Mouse (Mus musculus) midbrain, embryonic 16.5 days (tissue): ENCODE results near the gene Ncl. TPM values are rescaled to one million over a fixed set of nuclear protein-coding genes. Genes with fewer than 3 reads are reported as not detected.

Source experiments
- ATAC-seq: fragments of 200-750 bp; cut with Nextera tagmentation; 2 replicates; pipeline ENCODE4 v1.8.0; 2017; ENCODE audit warnings: moderate TSS enrichment
- H3K27ac ChIP-seq: fragments of 300-500 bp; sonication (generic); 2 replicates; pipeline ENCODE4 v1.5.1; 2014; ENCODE audit warnings: mild to moderate bottlenecking, low read length, mixed read lengths
- H3K27me3 ChIP-seq: fragments of 300-500 bp; sonication (generic); 2 replicates; pipeline ENCODE4 v1.6.1; 2014; ENCODE audit warnings: low read depth, low read length, mixed read lengths; ENCODE audit not compliant: control insufficient read depth, insufficient read depth
- H3K36me3 ChIP-seq: fragments of 300-500 bp; sonication (generic); 2 replicates; pipeline ENCODE4 v1.6.1; 2014; ENCODE audit warnings: mild to moderate bottlenecking, low read length, moderate library complexity, mixed read lengths; ENCODE audit not compliant: control insufficient read depth, insufficient read depth
- H3K4me1 ChIP-seq: fragments of 300-500 bp; sonication (generic); 2 replicates; pipeline ENCODE4 v1.6.1; 2014; ENCODE audit warnings: mild to moderate bottlenecking, low read length, mixed read lengths; ENCODE audit not compliant: control insufficient read depth, insufficient read depth
- H3K4me2 ChIP-seq: fragments of 300-500 bp; sonication (generic); 2 replicates; pipeline ENCODE4 v1.6.1; 2014; ENCODE audit warnings: mild to moderate bottlenecking, low read length, mixed read lengths
- H3K4me3 ChIP-seq: fragments of 300-500 bp; sonication (generic); 2 replicates; pipeline ENCODE4 v1.5.1; 2014; ENCODE audit warnings: low read depth, mild to moderate bottlenecking, low read length, moderate library complexity, mixed read lengths
- H3K9ac ChIP-seq: fragments of 300-500 bp; sonication (generic); 2 replicates; pipeline ENCODE4 v1.6.1; 2014; ENCODE audit warnings: low read depth, low read length, mixed read lengths
- H3K9me3 ChIP-seq: fragments of 300-500 bp; sonication (generic); replicated peaks from 2 replicates; pipeline ENCODE4 v1.6.1; 2014; ENCODE audit warnings: mild to moderate bottlenecking, low read length, mixed read lengths; ENCODE audit not compliant: control insufficient read depth, poor library complexity, severe bottlenecking
- WGBS: fragments of 180-500 bp; shearing (Covaris S2); extraction: QIAGEN DNeasy Blood & Tissue Kit; methylation state at CpG from one replicate; pipeline ENCODE4 v1.1.7; 2014; 5-methylcytosine and 5-hydroxymethylcytosine counted together
- polyA plus RNA-seq: library from polyadenylated mRNA; unstranded; fragments of >200 nt; fragmentation: Nextera tagmentation; extraction: Ambion mirVana; gene quantifications from 2 replicates; pipeline ENCODE4 v1.2.1, GENCODE M21; 2015

The Ncl gene
- polyA plus RNA-seq, 1 experiment from 2014 or later = 195 TPM

- Histone ChIP-seq H3K4me3 (no peak overlapping the region), H3K4me2 (no peak overlapping the region), H3K9ac (no peak overlapping the region), H3K27ac (no peak overlapping the region), H3K9me3 (no peaks in the 10 kb centered on the region), H3K4me1 (no peaks in the 10 kb centered on the region), H3K27me3 (no peaks in the 10 kb centered on the region), H3K36me3 (no peaks in the 10 kb centered on the region)
- ATAC-seq = no peak
- 81% methylated on average over 4 of the region's 4 CpGs for WGBS
Measured at GRCm38 (mm10) chr1:86368086-86368485, 8.9 kb upstream of the Ncl start.

DNA sequence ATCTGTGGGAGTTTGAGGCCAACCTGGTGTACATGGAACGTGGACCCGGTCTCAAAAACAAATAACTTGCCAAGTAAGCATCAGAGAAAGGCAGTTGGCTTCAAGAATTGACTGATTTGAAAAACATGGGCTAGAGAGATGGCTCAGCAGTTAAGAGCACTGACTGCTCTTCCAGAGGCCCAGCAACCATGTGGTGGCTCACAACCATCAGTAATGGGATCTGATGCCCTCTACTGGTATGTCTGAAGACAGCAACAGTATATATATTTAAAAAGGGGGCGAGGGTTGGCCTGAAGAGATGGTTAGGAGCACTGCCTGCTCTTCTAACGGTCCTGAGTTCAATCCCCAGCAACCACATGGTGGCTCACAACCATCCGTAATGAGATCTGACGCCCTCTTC, 4.5 kb upstream of the Ncl start:
- Histone ChIP-seq H3K4me1 (peaks cover 9% of the 10 kb centered on the region), H3K27me3 (no peaks in the 10 kb centered on the region), H3K36me3 (no peaks in the 10 kb centered on the region), H3K9ac (no peak overlapping the region), H3K9me3 (no peaks in the 10 kb centered on the region), H3K4me3 (no peak overlapping the region), H3K27ac (no peak overlapping the region), H3K4me2 (no peak overlapping the region)
- ATAC-seq = no peak
- WGBS = 14% methylated on average over 6 of the region's 6 CpGs

- H3K27me3 ChIP-seq = no peaks in the 10 kb centered on the region
- H3K9me3 ChIP-seq = no peaks in the 10 kb centered on the region
- peaks cover 18% of the 10 kb centered on the region for H3K4me1 ChIP-seq
- no peak overlapping the region for H3K4me2 ChIP-seq
- no peak for ATAC-seq
- peaks cover 2% of the 10 kb centered on the region for H3K36me3 ChIP-seq
- no peak overlapping the region for H3K9ac ChIP-seq
- WGBS = 91% methylated on average over 4 of the region's 4 CpGs
- no peak overlapping the region for H3K4me3 ChIP-seq
- H3K27ac ChIP-seq = no peak overlapping the region
Measured at GRCm38 (mm10) chr1:86361852-86362615, 2.8 kb upstream of the Ncl start.

DNA sequence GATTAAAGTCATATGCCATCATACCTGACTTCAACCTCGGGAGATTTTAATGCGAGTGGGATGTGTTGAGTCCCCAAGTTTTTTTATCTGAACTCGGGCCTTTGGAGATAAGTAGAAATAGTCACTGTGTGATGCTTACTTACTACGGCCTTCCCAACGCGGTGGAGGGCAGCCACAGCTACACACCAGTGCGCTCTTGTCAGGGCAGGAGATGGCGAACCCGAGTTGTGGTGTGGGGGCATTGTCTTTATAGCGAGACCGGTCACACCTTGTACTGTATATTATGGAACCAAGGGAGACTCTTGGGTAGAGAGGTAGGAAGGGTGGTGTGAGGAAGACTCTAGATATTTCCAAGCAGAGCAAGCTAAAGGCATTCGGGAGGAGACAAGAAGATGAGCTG, 1.2 kb upstream of the Ncl start:
- peak overlapping the region; percentile 85 for H3K4me3 ChIP-seq
- H3K36me3 ChIP-seq = peaks cover 14% of the 10 kb centered on the region
- H3K9ac ChIP-seq = peak overlapping the region; percentile 91
- ATAC-seq = no peak
- H3K27ac ChIP-seq = no peak overlapping the region
- WGBS = 18% methylated on average over 12 of the region's 12 CpGs
- H3K27me3 ChIP-seq = no peaks in the 10 kb centered on the region
- peak overlapping the region; percentile 61 for H3K4me2 ChIP-seq
- H3K9me3 ChIP-seq = no peaks in the 10 kb centered on the region
- peaks cover 18% of the 10 kb centered on the region for H3K4me1 ChIP-seq

DNA sequence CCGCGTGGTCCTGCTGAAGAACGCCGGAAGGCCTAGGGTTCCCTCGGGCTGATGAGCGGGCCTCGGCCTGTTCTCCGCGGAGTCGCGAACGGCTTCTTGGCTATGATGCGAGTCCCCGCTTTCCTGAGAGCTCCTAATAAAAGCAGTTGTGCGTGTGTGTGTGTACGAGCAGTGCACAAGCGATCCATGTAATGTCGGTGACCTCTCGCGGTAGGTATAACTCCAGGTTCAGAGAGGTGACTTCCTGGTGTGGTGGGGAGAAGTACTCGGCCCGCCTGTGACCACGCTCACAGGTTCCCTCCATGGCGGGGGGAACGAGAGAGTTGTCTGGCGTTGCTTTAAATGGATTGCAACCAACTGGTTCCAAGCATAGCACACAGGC, 589 bp upstream of the Ncl start:
- Histone ChIP-seq H3K27ac (peak overlapping the region; percentile 99), H3K9ac (peak overlapping the region; percentile 91), H3K27me3 (no peaks in the 10 kb centered on the region), H3K4me2 (peak overlapping the region; percentile 61), H3K4me1 (peaks cover 18% of the 10 kb centered on the region), H3K4me3 (peak overlapping the region; percentile 85), H3K9me3 (no peaks in the 10 kb centered on the region), H3K36me3 (peaks cover 14% of the 10 kb centered on the region)
- ATAC-seq = no peak
- under 1% methylated on average over 26 of the region's 26 CpGs for WGBS

DNA sequence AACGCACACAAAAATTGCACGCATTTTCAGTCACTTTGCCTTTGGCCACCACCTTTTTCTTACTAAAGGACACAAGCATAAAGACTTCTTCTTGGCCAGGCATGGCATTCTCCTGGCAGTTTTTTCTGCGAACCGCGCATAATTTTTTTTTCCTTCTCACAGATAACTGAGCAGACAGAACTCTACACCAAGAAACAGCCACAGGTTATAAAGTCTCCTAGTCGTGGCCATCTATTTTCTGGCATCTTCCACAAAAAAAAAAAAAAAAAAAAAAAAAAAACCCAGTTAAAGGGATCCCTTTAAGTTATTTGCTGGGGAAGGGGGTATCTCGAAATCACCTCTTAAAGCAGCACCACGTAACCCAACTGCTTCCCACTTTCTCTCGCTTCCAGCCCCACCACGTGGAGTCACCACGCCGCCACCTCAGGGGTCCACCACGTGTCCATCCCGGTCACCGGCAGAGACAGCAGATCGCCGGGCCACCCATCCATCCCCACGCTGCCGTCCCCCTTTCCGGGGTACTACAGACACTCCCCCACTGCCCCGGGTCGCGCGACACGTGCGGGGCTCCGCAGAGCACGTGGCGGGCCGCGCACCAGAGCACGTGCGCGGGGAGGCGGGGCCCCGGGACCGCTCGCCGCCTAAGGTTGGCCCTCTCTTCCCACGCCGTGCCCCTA, 833 bp downstream of the Ncl start:
- ATAC-seq = no peak; the same call in 1 of the 2 replicates
- under 1% methylated on average over 40 of the region's 41 CpGs for WGBS

GRCm38 (mm10) chr1:86354186-86354585, 5.0 kb downstream of the Ncl start:
- no peak overlapping the region for H3K9ac ChIP-seq
- no peak overlapping the region for H3K27ac ChIP-seq
- no peaks in the 10 kb centered on the region for H3K9me3 ChIP-seq
- ATAC-seq = no peak
- peaks cover 51% of the 10 kb centered on the region for H3K36me3 ChIP-seq
- WGBS = 85% methylated on average over 2 of the region's 2 CpGs
- no peak overlapping the region for H3K4me2 ChIP-seq
- H3K4me3 ChIP-seq = no peak overlapping the region
- H3K27me3 ChIP-seq = no peaks in the 10 kb centered on the region
- peaks cover 9% of the 10 kb centered on the region for H3K4me1 ChIP-seq

More for the DNA sequence above, 833 bp downstream of the Ncl start:
- H3K4me2 ChIP-seq = peak overlapping the region; percentile 83
- peaks cover 22% of the 10 kb centered on the region for H3K36me3 ChIP-seq
- H3K4me1 ChIP-seq = peaks cover 18% of the 10 kb centered on the region
- peak overlapping the region; percentile 85 for H3K4me3 ChIP-seq
- H3K9me3 ChIP-seq = no peaks in the 10 kb centered on the region
- no peaks in the 10 kb centered on the region for H3K27me3 ChIP-seq
- peak overlapping the region; percentile 99 for H3K27ac ChIP-seq
- peak overlapping the region; percentile 91 for H3K9ac ChIP-seq

- Histone ChIP-seq H3K4me3 (no peak overlapping the region), H3K27me3 (no peaks in the 10 kb centered on the region), H3K36me3 (peaks cover 40% of the 10 kb centered on the region), H3K9me3 (no peaks in the 10 kb centered on the region), H3K4me2 (no peak overlapping the region), H3K4me1 (no peaks in the 10 kb centered on the region), H3K9ac (no peak overlapping the region), H3K27ac (no peak overlapping the region)
- ATAC-seq = no peak
- 92% methylated on average over 8 of the region's 8 CpGs for WGBS
Measured at GRCm38 (mm10) chr1:86350576-86350975, 8.6 kb downstream of the Ncl start.

- H3K4me1 ChIP-seq = no peaks in the 10 kb centered on the region
- H3K9me3 ChIP-seq = no peaks in the 10 kb centered on the region
- H3K9ac ChIP-seq = no peak overlapping the region
- no peaks in the 10 kb centered on the region for H3K27me3 ChIP-seq
- no peak for ATAC-seq
- no peak overlapping the region for H3K27ac ChIP-seq
- H3K4me2 ChIP-seq = no peak overlapping the region
- H3K4me3 ChIP-seq = no peak overlapping the region
- H3K36me3 ChIP-seq = peaks cover 40% of the 10 kb centered on the region
- WGBS = 82% methylated on average over 1 of the region's 1 CpGs
Measured at GRCm38 (mm10) chr1:86349696-86350095, 9.5 kb downstream of the Ncl start.
